Mouse (Mus musculus) CH12.LX (cell line): ENCODE results near the gene Lrrc28.

Experiments used
- CHD2 ChIP-seq: IDR thresholded peaks from 2 replicates; pipeline ENCODE4 v1.6.1; 2011; ENCODE audit warnings: low read length, improper control_type of control experiment
- CTCF ChIP-seq, 2 experiments: IDR thresholded peaks in 1 of 2; conservative IDR thresholded peaks in 1 of 2; 2 replicates each; pipeline ENCODE4 v1.5.1; 2011 to 2012; ENCODE audit warnings: low read depth in 2 of 2, low read length in 2 of 2, improper control_type of control experiment in 1 of 2, inconsistent platforms in 1 of 2, mild to moderate bottlenecking in 1 of 2, moderate library complexity in 1 of 2
- HCFC1 ChIP-seq: IDR thresholded peaks from 2 replicates; pipeline ENCODE4 v1.6.1; 2012; ENCODE audit warnings: low read depth, mild to moderate bottlenecking, inconsistent platforms, low read length, improper control_type of control experiment
- IRF4 ChIP-seq: IDR thresholded peaks from 2 replicates; pipeline ENCODE4 v1.6.1; 2014; ENCODE audit warnings: low read depth, mild to moderate bottlenecking, inconsistent platforms, low read length, improper control_type of control experiment
- POLR2AphosphoS2 ChIP-seq: IDR thresholded peaks from 2 replicates; pipeline ENCODE4 v1.6.1; 2011; ENCODE audit warnings: low read depth, low read length, improper control_type of control experiment
- TCF12 ChIP-seq: IDR thresholded peaks from 2 replicates; pipeline ENCODE4 v1.6.1; 2014; ENCODE audit warnings: low read depth, mild to moderate bottlenecking, inconsistent platforms, low read length, improper control_type of control experiment
- ZKSCAN1 ChIP-seq: IDR thresholded peaks from 2 replicates; pipeline ENCODE4 v1.6.1; 2012; ENCODE audit warnings: low read depth, inconsistent platforms, low read length, improper control_type of control experiment, borderline replicate concordance
- ZNF384 ChIP-seq: IDR thresholded peaks from 2 replicates; pipeline ENCODE4 v1.6.1; 2012; ENCODE audit warnings: low read depth, low read length, improper control_type of control experiment, inconsistent platforms

- no peak for TF ChIP-seq TCF12
- TF ChIP-seq ZKSCAN1, result no peak
- TF ChIP-seq CHD2, result no peak
- TF ChIP-seq POLR2AphosphoS2, result no peak
- TF ChIP-seq CTCF (conservative IDR thresholded peaks at IDR 0.05 in 1 of 2, IDR thresholded peaks at IDR 0.05 in 1 of 2; ENCODE audit: low read depth in 2 of 2, low read length in 2 of 2), result no peak
- no peak for TF ChIP-seq IRF4
- no peak for TF ChIP-seq HCFC1
- TF ChIP-seq ZNF384, result no peak
Observed at GRCm38 (mm10) chr7:67463565-67463964, 181.5 kb downstream of the Lrrc28 start.
